Mouse (Mus musculus) retina, embryonic 14.5 days (tissue): ENCODE results near the gene Serpina3k.
"Not testable (repeated sequence)": the region's sequence is repeated elsewhere in the genome, so short reads cannot be mapped to it uniquely, and the experiment has no call there.

ENCODE experiments used
- DNase-seq: peaks from one replicate; pipeline ENCODE4 v3.0.0-alpha.2; 2015; ENCODE audit warnings: low spot score

Serpina3k gene

GRCm38 (mm10) chr12:104338226-104338625, at the start of gene Serpina3k, which contains the start of gene Serpina3m:
Gene Serpina3k (plus strand): TSS chr12:104338486.
Gene Serpina3m (plus strand): TSS chr12:104338486.
- not testable (repeated sequence) for DNase-seq

DNA sequence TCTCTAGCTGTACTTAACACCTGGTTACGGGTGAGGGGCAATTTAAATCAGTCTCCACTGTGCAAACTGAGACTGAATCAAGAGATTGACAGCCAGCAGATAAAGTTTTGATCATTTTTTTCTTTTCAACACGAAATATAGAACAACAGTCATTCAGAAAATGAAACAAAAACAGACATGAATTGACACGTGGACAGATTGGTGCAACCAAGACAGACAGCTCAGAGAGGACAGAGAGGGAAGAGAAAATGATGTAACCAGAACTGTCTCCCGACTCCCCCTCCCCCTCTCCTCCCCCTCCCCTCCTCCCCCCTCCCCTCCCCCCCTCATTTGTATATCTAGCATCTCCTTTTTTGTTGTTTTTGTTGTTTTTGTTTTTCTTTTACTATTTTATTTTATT, 48.4 kb upstream of the Serpina3k start:
- no peak for DNase-seq

- no peak for DNase-seq
Observed at GRCm38 (mm10) chr12:104293963-104294362, 44.3 kb upstream of the Serpina3k start.

DNA sequence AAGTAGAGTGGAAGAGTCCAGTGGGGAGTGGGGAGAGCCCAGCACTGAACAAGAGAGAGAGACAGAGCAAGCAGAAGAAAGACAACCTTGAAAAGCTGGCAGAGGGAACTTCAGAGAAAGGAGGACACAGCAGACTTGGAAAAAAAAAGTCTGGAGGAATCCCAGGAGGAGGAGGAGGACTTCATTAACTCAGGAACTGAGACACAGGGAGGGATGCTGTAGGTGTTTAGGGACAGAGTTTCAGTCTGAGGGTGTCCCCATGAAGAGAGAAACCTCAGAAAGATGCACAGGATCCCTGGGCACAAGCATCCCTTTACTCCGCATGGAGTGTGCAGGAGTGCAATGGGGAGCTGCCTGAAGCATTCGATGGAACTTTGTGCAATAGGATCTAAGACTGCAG, 40.2 kb upstream of the Serpina3k start:
- no peak for DNase-seq

GRCm38 (mm10) chr12:104305991-104306390, 32.3 kb upstream of the Serpina3k start:
- DNase-seq: no peak

DNA sequence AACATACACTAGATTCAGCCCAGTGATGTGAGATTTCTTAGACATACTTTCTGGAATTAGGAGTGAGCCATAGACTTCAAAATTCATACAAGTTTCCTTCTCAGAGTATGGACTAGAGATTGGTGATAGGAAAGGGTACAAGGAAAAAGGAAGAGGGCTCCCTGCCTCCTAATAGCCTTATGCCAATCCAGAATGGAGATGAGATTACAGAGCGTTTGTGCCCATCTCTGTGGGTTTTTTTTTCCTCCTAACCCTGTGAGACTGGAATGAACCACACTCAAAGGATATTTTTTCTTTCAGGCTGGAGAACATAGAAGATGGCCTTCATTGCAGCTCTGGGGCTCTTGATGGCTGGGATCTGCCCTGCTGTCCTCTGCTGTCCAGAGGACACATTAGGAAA, 24.0 kb upstream of the Serpina3k start, which contains the start of gene Serpina3j:
Gene Serpina3j (plus strand): TSS at position 301 of the 400 bp plus-strand sequence.
- no peak for DNase-seq

- DNase-seq: no peak
Observed at GRCm38 (mm10) chr12:104322454-104322853, 15.8 kb upstream of the Serpina3k start.

DNA sequence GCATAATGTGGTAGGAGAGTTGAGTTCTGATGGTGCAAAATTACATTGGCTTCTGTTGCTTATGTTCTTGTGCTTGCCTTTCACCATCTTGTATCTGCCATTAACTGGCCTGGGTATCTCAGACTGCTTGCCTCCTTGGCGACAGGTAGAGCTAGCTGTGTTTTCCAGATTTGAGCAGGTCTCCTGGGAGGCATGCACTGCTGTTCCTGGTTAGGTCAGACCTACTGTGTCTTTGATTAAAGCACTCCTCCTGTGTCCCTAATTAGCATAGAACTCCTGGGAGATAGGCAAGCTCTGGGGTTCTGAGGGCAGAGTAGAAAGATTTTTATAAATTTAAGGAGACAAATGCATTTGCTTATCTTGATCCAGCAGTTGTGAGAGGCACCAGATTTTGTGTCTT, 6.6 kb upstream of the Serpina3k start:
- DNase-seq: no peak

DNA sequence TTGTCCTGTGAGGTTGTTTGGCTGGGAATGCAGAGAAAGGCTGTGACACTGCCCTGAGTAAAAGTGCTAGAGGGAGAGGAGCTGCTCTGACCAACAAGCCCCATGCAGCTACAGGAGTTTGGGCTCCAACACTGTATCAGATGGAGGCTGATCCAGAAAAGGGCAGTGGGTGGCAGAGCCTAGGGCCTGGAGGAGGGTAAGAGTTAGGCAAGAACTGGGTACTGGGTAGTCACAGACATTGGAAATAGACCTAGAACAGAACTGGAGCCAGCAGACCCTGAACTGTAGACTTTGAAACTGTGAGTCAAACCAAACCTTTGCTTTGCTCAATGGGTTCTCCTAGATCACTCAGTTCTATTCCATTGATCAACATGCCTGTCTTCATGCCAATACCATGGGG, 1.4 kb upstream of the Serpina3k start:
- not testable (repeated sequence) for DNase-seq

GRCm38 (mm10) chr12:104338705-104339104, 419 bp downstream of the Serpina3k start:
- no peak for DNase-seq

DNA sequence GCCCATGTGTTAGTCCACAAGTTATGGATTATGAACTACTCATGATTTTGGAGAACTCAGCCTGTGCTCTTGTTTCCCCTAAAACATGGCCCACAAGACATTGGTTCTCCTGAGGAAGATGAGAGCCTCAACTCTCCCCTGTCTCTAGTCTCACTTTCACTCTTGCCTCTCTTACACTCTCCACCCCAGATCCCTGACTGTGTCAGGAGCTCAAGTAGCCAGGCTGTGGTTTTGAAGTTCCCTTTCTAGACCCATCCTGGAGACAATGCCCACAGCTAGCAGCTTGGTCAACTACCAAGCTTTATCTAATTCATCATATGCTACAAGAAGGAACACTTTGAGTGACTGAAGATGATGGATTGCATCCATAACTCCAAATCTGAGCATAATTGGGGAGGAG, 4.2 kb downstream of the Serpina3k start:
- not testable (repeated sequence) for DNase-seq

GRCm38 (mm10) chr12:104345181-104345580, 6.9 kb downstream of the Serpina3k start:
- DNase-seq: no peak

- DNase-seq: no peak
Observed at GRCm38 (mm10) chr12:104345707-104346106, 7.4 kb downstream of the Serpina3k start.

DNA sequence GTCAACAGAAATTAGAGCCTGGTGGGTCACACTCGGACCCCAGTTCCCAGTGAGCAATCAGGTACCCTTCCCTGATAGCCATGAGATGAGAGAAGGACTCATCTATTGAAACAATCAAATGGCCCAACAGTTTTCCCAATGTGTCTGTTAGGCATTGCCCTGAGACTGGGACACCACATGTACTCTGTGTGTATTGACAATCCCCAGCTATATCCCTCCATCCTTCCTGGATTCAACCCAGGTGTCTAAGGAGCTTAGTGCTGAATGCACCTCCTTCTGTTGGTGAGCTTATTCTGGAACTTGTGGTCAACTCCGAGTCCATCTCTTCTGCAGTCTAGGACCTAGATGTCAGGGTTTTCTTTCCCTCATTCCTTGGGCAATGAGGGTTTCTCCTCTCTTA, 8.8 kb downstream of the Serpina3k start:
- no peak for DNase-seq

DNA sequence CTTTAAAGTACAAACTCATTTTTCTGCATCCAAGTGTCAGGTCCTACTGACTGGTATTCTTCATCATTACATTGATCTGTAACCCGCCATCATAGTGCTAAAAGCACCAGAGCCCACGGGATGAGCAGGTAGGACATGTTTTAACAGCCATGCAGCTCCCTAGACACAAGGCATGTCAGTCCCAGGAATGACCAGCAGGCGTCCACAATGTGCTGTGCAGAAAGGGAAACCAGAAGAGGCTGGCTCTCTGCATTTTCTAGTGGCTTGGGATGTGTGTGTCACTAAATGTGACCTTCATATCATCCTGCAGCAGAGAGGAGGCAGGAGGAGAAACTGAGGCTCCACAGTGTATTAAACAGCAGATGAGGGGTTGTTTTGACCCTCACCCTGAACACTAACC, 13.5 kb downstream of the Serpina3k start:
- peak; percentile 51 for DNase-seq

- DNase-seq: no peak
Observed at GRCm38 (mm10) chr12:104356006-104356405, 17.7 kb downstream of the Serpina3k start.

DNA sequence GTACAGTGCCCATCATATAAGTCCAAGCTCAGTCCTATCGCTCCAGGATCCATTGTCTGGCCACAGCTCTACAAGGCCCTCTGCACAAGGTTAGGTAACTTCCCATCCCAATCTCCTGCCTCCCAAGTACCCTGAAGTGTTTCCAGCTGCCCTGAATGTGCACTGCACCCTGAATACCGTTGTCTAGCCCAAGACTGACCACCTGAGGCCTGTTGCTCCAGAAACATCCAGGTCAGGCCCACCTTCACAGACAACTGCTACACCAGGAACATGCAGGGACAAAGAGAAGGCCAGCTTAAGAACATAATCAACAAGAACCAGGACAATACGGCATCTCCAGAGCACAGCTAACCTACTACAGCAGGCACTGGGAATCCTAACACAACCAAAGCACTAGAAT, 31.7 kb downstream of the Serpina3k start:
- no peak for DNase-seq

DNA sequence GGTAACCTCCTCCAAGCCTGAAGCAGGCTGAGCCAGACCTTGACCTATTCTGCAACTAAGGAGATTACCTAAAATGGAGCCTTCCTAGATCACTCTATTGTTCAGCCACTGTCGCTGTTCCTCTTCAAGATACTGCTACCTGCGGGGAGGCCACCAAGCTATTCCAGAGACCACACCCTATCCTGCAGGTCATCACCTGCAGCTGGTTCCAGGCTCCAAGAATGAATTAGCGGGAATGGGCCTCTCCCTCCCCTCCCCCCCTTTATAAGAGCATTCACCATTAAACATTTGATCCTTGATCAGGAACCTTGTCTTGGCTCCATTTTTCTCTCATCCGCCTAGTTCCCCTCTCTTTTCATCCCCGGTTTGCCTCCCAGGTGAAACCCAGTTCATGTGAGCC, 38.9 kb downstream of the Serpina3k start:
- not testable (repeated sequence) for DNase-seq

DNA sequence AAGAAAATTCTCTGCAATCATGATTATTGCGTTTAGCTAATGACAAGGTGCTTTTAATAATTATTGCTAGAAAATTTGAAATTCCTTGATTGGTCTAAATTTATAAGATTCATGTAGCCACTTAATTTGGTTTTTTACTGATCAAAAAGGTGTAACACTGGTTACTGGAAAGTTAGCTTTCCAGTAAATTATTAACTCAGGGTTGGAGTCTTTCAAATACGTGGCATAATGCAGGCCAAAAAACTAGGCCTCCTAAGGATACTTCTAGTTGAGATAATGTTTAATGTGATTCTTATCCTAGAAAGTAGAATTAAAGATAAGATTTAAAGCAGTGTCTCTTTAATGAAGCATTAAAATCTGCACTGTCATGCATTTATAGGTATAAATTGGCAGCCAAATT, 40.1 kb downstream of the Serpina3k start:
- not testable (repeated sequence) for DNase-seq

DNA sequence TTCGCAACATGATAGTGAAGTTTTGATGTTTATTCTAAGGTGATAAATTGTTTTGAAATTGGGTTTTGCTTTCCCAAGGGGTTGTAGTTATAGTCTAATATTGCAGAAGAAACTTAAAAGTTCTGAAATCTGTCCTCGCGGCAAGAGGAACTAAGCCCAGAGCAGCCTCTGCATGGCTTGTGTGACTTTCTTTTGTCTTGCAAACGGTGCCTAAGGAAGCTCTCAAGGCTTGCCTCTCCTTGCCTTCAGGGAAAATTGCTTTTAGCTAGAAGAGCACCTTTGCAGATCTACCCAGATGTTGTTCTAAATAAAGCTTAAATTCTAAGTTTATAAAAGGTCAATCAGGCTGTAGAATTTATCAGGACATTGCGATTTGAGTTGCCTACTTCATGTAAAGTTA, 40.5 kb downstream of the Serpina3k start:
- DNase-seq: not testable (repeated sequence)

DNA sequence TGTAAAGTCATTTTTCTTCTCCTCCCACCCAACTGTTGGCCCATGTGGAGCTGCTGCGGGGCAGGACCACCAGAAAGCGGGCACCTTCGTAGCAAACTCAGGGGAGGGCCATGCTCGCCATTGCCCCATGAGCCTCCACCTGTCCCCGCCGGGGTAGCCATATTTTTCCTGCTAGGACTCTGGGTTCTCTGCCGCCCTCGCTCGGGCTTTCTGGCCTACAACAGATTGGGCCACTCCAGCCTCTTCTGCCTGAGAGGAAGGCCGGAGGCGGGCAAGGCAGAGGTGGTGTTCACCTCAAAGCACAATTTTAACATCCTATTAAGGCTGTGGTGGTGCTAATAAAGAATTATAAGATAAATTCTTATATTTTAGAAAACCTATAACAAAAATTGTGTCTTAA, 41.6 kb downstream of the Serpina3k start:
- DNase-seq: no peak

DNA sequence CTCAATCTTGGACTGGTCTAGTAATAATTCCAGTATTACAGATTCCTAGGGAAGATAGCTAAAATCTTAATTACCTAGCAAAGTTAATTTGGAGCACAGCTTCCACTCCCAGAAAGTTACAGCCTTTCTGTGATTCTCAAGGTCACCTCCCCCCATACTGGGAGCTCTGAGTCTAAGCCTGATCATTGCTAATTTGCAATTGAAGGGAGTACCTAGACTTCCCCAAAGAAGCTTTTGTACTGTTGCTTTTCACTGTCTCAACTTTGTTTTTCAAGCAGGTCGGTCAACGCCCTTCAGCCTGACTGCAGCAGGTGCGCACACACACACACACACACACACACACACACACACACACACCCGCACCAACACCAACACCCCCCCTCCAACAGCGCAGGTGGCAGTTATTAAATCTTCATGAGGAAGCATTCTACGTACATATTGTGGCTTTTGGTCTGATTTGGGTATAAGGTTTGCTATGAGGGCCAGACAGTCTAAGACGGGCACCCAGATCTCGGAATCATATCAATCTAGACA, 42.9 kb downstream of the Serpina3k start:
- DNase-seq: not testable (repeated sequence)

GRCm38 (mm10) chr12:104385987-104386386, 47.7 kb downstream of the Serpina3k start:
- not testable (repeated sequence) for DNase-seq

- DNase-seq: not testable (repeated sequence)
Observed at GRCm38 (mm10) chr12:104386878-104387277, 48.6 kb downstream of the Serpina3k start.
